Mouse (Mus musculus): Measurements from ENCODE around the gene Ranbp17.
"Not testable (repeated sequence)": the region's sequence is repeated elsewhere in the genome, so short reads cannot be mapped to it uniquely, and the experiment has no call there.

DNA sequence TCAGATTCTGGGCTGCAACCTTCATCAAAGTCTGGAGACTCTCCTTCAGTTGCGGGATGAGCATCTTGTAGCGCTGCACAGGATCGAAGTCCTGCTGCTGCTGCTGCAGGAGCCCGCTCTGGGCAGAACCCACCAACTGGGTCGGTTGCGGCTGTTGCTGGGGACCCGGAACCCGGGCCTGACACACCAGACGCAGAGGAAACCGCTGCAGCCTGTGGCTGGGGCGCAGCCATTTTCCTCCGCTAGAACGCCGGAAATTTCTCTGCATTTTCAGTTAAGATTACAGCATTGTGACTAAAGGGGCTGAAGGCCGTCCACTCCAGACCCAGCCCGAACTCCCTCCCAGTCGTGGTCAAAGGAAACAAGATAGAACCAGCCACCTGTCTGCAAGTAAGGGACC, 85.3 kb downstream of the Ranbp17 start:
- not testable (repeated sequence) for TF ChIP-seq CTCF (IDR thresholded peaks at IDR 0.05; ENCODE audit: borderline replicate concordance, extremely low read depth, insufficient read depth, insufficient read length); POLR2A (IDR thresholded peaks at IDR 0.05; ENCODE audit: borderline replicate concordance, extremely low read depth, insufficient read depth, insufficient read length, poor library complexity, severe bottlenecking)
